Mouse (Mus musculus): Measurements from ENCODE around the gene 4931406C07Rik. TPM values are rescaled to one million over a fixed set of nuclear protein-coding genes. Genes with fewer than 3 reads are reported as not detected.

Gene 4931406C07Rik
- total RNA-seq, 2 experiments from 2014 or later = 68.9 to 71.8 TPM

DNA sequence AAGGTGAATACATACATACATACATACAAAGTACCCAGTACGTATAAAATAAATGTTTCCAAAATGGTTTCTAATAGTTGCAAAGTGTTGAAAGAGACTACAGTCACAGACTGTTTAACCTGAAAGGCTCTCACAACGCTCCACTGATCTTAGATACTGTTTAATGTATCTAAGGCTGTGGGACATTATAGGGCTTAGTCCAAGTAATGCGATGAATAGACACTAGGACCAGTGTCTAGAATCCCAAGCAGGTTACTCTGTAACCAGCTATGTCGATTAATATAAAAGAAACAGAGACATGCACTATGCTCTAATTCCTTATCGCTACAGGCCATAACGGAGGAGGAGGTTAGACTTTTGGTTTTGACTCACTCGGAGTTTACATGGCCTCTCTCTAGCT lies 9.1 kb downstream of the 4931406C07Rik start:
- DNase-seq (ENCODE audit: low spot score in 2 of 2) = no peak

GRCm38 (mm10) chr9:15289251-15289650 lies 17.0 kb downstream of the 4931406C07Rik start:
- no peak for DNase-seq (ENCODE audit: low spot score in 2 of 2)

DNA sequence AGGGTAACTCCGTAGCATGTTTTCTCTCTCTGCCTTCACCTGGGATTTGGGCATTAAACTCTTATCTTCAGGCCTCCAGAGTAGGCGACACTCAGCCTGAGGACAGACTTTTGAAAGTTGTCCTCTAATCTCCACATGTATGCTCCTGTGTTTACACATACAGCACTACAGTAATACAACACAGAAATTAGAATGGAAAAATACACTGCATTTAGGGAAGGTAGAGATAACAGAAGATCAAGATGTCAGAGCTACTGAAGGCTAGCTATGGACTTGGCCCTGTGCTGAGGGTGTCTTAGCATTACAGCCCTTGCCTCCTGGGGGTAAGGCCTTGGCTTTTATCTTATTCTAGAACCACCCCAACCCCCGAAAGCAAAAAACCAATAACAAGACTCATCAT lies 17.8 kb downstream of the 4931406C07Rik start:
- no peak for DNase-seq (ENCODE audit: low spot score in 2 of 2)

GRCm38 (mm10) chr9:15287846-15288245 lies 18.4 kb downstream of the 4931406C07Rik start:
- no peak for DNase-seq (ENCODE audit: low spot score in 2 of 2)

- DNase-seq (ENCODE audit: low spot score in 2 of 2) = no peak
Observed at GRCm38 (mm10) chr9:15285443-15285842, 20.8 kb downstream of the 4931406C07Rik start.

DNA sequence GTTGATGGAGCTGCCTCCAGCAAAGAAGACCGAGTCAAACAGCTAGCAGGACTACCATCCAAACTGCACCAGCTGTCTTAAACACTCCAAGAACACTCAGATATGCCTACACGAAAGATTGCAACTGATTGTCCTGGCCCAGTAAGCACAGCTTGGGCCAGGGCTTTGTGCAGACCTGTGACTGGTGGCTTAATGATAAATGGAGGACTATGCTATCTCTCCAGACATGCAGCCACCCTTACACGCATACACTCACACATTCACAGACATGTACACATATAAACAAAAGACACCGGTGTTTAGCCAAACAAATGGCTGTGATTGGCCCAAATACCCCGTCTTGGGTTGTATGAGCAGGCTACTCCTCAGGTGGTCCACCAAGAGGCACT lies 25.8 kb downstream of the 4931406C07Rik start:
- DNase-seq (ENCODE audit: low spot score in 2 of 2) = no peak

DNA sequence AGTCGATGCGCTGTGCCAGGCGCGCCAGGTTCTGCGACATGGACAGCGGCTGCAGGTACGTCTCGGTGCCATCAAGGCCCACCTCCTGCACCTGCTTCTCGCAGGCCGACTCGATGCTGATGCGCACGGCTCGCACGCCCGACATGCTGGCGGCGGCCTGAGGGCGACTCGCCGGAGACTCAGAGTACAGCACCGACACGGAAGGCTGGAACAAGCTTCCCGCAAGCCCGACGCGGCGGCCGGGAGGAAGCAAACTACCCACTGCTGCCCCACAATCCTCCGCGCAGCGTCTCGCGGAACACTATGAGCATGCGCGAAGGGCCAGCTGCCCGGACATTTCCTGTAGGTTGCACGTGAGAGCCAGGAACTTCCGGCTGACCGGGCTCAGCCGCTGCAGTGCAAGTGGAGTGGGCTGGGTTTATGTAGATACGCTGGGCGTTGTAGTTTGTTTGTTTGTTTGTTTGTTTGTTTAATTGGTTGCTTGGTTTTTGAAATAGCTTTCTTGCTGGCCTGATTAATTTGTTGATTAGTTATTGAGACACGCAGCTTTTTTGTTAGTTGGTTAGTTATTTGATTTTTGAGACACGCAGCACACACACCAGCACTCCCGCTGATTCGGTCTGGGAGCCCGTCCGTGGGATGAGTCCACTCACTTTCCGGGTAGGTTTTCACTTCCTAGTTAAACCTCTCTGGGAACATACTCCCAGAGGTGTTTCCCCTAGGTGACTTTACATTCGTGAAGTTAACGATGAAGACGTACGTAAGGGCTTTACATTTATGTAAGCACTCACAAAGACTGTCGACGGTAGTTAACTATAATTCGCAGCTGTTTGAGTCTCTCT lies 26.4 kb downstream of the 4931406C07Rik start, which contains the start of gene Med17:
TSS of gene Med17 (minus strand) at position 283 of the 842 bp plus-strand sequence.
- peak; percentile 76 to 85 for DNase-seq (ENCODE audit: low spot score in 2 of 2)

DNA sequence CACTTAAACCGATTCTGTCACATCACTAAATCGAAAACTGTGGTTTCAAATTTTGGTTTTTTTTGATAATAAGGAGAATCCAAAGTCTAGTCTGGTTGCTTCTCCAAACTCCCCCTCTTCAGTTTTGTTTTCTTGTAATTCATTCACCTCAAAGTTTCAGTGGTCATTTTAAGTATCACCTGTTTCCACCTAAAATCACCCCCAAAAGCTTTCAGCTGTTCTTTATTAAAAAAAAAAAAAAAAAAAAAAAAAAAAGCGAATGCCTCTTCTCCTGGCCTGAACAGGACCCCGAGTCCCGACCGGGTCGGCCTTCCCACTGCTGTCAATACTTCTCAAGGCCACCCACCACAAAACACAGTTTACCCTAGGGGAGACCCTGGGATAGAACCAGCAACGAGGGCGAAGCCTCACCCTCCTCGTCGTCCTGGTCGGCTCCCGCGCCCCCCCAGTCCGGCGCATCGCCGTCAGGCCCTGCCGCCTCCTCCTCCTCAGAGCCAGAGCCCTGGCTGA lies 27.1 kb downstream of the 4931406C07Rik start:
- no peak for DNase-seq (ENCODE audit: low spot score in 2 of 2)

DNA sequence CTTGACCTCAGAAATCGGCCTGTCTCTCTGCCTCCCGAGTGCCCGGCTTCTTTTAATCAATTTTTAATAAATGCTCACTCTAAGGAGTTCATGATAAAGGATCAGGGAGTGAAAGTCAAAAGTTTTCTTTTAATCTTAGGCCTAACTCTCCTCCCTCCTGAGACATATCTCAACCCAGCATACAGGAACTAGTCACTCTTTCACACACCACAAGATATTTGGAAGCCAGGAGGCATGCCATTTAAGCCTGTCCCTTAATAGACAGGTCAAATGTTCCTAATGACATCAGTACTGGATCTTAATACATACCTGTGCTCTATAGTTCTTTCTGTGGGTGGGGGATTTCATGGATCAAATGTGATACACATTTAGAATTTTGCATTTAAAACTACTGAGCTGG lies 27.9 kb downstream of the 4931406C07Rik start:
- no peak for DNase-seq (ENCODE audit: low spot score in 2 of 2)

DNA sequence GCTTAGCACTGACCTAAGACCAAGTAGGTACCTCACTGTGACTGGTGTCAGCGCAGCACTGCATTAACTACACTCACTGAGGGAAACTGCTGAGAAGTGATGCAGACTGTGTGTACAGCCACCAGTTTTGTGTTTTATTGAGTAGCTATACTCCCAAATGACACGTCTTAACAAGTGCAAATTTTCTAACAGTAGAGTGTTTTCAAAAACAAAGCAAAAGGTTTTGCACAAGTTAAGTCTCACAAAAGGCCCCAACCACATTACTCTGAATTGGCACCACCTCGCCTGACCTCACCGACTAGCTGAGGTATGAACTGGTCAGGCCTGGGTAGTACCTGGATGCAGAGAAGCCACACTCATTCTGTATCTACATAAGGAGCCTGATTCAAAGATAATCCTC lies 29.4 kb downstream of the 4931406C07Rik start:
- DNase-seq (ENCODE audit: low spot score in 2 of 2) = no peak

GRCm38 (mm10) chr9:15273981-15274380 lies 32.3 kb downstream of the 4931406C07Rik start:
- no peak for DNase-seq (ENCODE audit: low spot score in 2 of 2)

DNA sequence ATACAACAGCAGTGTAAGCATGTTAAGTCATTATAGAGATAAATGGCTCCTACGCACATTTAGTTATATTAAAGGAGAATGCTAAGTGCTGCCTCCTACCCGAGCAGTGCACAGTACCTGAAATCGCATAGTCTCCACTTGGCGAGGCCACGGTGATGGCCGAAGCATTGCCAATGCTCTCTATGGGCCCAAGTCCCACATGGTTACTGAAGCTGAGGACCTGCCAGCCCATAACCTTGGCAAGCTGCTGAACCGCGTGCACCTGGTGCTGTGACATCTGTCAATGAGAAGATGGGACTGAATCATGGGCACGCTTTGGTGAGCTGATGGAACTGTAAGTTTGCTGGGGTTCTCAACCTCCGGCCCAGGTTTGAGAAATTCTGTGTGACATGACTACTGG lies 42.8 kb downstream of the 4931406C07Rik start:
- no peak for DNase-seq (ENCODE audit: low spot score in 2 of 2)

- DNase-seq (ENCODE audit: low spot score in 2 of 2) = no peak
Observed at GRCm38 (mm10) chr9:15261980-15262379, 44.3 kb downstream of the 4931406C07Rik start.

DNA sequence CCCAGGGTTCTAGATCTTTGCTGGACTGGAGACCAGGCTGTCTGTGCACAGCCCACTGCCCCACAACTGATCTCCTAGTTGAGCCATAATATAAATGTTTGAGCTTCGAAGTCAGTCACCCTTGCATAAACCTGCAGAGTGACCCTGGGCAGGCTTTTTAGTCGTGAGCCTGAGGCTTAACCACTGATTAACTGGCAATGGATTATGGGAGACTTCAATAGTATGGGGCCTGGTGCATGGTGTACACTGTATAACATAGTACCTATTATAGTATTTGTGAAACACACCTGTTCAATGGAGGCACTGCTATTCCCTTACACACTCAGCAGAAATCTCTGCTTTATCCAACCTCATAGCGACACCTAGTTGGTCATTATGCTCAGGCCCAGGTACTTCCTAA lies 50.0 kb downstream of the 4931406C07Rik start:
- DNase-seq (ENCODE audit: low spot score in 2 of 2) = no peak

DNA sequence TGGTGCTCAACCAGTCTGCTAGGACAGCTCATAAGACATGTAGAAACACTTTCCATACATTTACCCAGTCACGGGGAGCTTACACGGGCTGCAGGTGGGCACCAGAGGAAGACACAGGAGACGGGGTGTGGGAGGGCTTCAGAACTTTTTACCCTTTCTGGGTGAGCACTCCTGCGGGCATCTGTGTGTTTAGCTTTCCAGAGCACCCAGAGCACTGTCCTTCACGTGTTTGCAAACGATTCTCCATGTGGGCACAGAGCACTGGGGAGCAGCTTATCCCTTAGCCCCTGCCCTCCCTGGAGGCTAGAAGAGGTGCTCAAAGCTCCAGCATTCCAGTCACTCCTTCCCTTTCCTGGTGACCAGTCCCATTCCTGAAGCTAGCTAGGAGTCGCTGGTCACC lies 51.7 kb downstream of the 4931406C07Rik start:
- no peak for DNase-seq (ENCODE audit: low spot score in 2 of 2)

DNA sequence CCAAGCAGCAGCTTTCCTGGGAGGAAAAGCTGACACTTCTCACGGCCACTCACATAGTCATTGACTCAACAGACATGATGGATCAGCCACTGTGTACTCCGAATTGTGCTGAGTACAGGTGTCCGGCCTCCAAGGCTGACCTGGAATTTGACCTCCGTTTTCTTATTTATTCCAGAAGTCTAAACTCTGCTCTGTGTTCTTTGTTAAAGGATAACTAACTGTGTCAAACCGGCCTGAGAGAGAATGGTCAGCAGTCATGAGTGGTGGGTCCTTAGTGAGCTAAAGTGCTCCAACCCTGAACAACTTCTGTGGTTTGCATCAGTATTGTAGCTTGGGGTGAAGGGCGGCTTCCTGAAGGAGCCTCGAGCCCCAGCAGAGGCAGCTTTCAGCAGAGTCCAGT lies 54.1 kb downstream of the 4931406C07Rik start:
- DNase-seq (ENCODE audit: low spot score in 2 of 2) = no peak

- DNase-seq (ENCODE audit: low spot score in 2 of 2) = no peak
Observed at GRCm38 (mm10) chr9:15250376-15250775, 55.9 kb downstream of the 4931406C07Rik start.

DNA sequence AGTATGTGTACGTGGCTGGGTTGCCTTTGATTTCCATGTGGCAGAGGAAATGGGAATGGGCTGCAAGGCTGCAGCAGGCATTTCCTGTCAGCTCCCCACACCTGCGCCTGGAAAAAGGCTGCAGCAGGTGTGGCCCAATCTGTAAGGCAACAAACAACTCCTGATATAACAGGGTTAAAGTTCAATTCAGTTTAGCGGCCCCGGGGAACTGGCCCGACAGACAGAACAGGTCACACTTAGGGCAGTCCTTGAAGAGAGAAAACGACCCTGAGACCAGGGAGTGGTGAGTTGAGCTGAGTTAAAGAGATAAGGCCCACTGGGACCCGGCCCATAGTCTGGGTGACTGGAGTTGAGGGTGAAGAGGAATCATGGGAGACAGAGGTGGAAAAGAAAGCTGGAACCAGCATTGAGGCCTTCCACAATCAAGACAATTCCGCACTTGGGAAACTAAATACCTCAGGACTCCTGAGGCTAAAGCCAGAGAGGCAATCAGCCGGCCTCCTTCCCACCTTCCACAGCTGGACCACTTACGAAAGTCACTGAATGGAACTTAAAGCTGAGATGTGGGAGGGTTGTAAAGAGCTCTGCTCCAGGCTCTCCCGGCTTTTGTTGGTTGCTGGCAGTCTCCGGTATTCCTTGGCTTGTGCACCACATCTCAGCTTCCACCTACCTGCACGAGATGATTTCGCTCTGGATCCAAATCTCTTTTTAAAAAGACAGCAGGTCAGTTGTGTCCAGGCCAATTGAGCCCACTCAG lies 60.8 kb downstream of the 4931406C07Rik start:
- no peak for DNase-seq (ENCODE audit: low spot score in 2 of 2)

DNA sequence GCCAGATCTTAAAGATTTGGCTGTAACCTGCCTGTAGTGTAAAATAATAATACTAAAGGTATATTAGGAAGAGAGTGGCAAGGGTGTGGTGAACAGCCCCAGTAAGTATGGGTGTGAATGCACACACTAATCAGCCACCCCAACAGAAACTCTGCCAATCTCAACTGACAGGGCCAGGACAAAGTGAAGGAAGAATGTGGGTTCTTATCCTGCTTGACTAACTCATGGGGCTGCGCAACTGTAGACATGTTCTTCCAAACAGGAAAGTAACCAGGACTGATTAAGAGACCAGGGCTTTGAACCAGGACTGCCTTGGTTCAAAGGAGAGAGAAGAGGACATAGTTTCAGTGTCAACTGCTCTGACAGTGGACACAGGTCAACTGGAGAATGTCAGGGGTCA lies 64.1 kb downstream of the 4931406C07Rik start:
- no peak for DNase-seq (ENCODE audit: low spot score in 2 of 2)

DNA sequence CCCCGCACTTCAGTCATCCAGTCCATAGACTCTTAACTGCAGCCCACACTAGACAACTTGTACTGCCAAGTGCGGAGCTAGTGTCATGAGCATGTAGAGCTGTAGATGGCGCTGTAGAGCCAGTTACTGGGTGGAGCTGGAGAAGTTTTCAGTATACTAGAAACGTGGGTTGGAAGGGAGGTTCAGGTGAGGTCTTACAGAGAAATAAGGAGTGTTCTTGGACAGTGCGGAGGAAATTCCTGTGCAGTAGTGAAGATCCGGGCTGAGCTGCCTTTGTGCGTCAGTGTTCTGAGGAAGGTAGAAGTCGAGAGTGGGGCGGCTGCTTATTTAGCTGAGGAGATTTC lies 64.7 kb downstream of the 4931406C07Rik start:
- peak in 1 of 2 experiments; percentile 43 for DNase-seq (ENCODE audit: low spot score in 2 of 2)

GRCm38 (mm10) chr9:15240863-15241595 lies 65.2 kb downstream of the 4931406C07Rik start:
- no peak for DNase-seq (ENCODE audit: low spot score in 2 of 2)

DNA sequence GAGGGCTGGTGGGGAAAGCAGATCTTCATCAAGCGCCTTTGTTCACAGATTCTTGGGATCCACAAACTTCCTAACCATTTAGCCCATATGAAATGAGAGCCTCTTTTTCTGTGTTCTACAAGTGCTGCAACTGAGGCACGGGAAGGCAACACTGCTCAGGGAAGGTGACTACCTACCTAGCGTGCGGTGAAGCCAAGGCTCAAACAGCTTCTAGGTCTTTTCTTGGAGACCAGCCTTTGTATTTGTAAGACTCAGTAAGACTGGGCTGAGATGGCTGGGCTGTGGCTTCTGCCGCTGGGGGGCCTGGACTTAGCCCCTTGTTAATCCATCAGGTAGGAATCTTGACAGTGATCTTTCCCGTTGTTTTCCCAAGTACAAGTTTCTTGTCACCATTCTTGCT lies 66.2 kb downstream of the 4931406C07Rik start:
- DNase-seq (ENCODE audit: low spot score in 2 of 2) = no peak

All from adrenal gland, postnatal 4 days (tissue).